Mouse (Mus musculus) neural tube, embryonic 14.5 days (tissue): ENCODE measurements at regions not wholly inside any gene's neighbourhood (a gene's known extent, or its start where the extent isn't known, plus 50 kb on each side); places are given as distances from the start of the nearest gene placed in this dataset.
"Not testable (repeated sequence)": the region's sequence is repeated elsewhere in the genome, so short reads cannot be mapped to it uniquely, and the experiment has no call there.

ENCODE experiments used
- ATAC-seq: fragments of 200-750 bp; cut with Nextera tagmentation; 2 replicates; pipeline ENCODE4 v1.8.0; 2017; ENCODE audit warnings: low read depth, mild to moderate bottlenecking, moderate TSS enrichment, moderate library complexity
- H3K27ac ChIP-seq: fragments of 300-500 bp; sonication (generic); 2 replicates; pipeline ENCODE4 v1.5.1; 2014; ENCODE audit warnings: low read depth, mild to moderate bottlenecking, control low read depth, low read length, moderate library complexity, mixed read lengths
- H3K27me3 ChIP-seq: fragments of 300-500 bp; sonication (generic); 2 replicates; pipeline ENCODE4 v1.6.1; 2014; ENCODE audit warnings: low read length; ENCODE audit not compliant: control insufficient read depth, insufficient read depth
- H3K36me3 ChIP-seq: fragments of 300-500 bp; sonication (generic); 2 replicates; pipeline ENCODE4 v1.6.1; 2014; ENCODE audit warnings: low read length, mixed read lengths; ENCODE audit not compliant: control insufficient read depth, insufficient read depth
- H3K4me1 ChIP-seq: fragments of 300-500 bp; sonication (generic); 2 replicates; pipeline ENCODE4 v1.6.1; 2014; ENCODE audit warnings: low read length; ENCODE audit not compliant: control insufficient read depth, insufficient read depth
- H3K4me2 ChIP-seq: fragments of 300-500 bp; sonication (generic); 2 replicates; pipeline ENCODE4 v1.6.1; 2014; ENCODE audit warnings: mild to moderate bottlenecking, low read depth, low read length, control low read depth
- H3K4me3 ChIP-seq: fragments of 300-500 bp; sonication (generic); 2 replicates; pipeline ENCODE4 v1.5.1; 2014; ENCODE audit warnings: low read depth, low read length, control low read depth, mixed read lengths
- H3K9ac ChIP-seq: fragments of 300-500 bp; sonication (generic); replicated peaks from 2 replicates; pipeline ENCODE4 v1.6.1; 2014; ENCODE audit warnings: low read depth, mild to moderate bottlenecking, control low read depth, low read length, mixed read lengths
- H3K9me3 ChIP-seq: fragments of 300-500 bp; sonication (generic); 2 replicates; pipeline ENCODE4 v1.6.1; 2016; ENCODE audit warnings: low read length; ENCODE audit not compliant: control insufficient read depth
- WGBS: fragments of 180-500 bp; shearing (Covaris S2); extraction: QIAGEN DNeasy Blood & Tissue Kit; methylation state at CpG from one replicate; pipeline ENCODE4 v1.1.7; 2014; 5-methylcytosine and 5-hydroxymethylcytosine counted together

DNA sequence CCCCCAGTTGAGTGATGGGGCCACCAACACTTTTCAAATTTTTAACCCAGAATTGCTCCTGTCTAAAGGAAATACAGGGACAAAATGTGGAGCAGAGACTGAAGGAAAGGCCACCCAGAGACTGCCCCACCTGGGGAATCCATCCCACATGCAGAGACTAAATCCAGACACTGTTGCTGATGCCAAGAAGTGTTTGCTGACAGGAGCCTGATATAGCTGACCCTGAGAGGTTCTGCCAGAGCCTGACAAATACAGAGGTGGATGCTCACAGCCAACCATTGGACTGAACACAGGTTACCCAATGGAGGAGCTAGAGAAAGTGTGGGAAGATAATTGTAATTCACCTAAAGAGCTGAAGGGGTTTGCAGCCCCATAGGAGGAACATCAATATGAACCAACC is 126.6 kb upstream of the Nhs start:
- H3K4me2 ChIP-seq, H3K4me3 ChIP-seq, H3K27me3 ChIP-seq, H3K27ac ChIP-seq, H3K36me3 ChIP-seq, H3K4me1 ChIP-seq, H3K9ac ChIP-seq, ATAC-seq, H3K9me3 ChIP-seq: not testable (repeated sequence)

DNA sequence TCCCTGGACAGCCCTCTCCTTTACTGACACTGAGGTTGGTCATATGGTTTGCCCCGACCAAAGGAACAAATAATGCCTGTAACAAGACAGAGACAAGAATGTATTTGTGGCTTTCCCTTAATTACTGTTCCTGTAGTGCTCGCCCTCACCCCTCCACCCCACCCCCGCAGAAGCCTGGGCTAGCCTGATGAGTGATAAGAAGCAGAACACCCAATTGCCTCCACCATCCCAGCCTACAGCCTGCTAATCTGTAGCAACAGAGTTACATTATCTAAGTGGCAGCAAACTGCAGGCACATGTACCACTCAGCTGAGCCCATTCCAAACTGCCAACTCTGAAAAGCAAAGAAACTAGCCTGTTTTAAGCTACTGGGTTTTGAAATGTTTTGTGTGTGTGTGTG is 124.7 kb upstream of the Nhs start:
- H3K27ac ChIP-seq, result no peak overlapping the region
- ATAC-seq, result no peak
- H3K9me3 ChIP-seq, result no peaks in the 10 kb centered on the region
- no peak overlapping the region for H3K4me2 ChIP-seq
- H3K27me3 ChIP-seq, result no peaks in the 10 kb centered on the region
- no peak overlapping the region for H3K4me3 ChIP-seq
- H3K36me3 ChIP-seq, result no peaks in the 10 kb centered on the region
- H3K4me1 ChIP-seq, result no peaks in the 10 kb centered on the region
- no peak overlapping the region for H3K9ac ChIP-seq
- WGBS, result 73% methylated on average over 3 of the region's 3 CpGs

DNA sequence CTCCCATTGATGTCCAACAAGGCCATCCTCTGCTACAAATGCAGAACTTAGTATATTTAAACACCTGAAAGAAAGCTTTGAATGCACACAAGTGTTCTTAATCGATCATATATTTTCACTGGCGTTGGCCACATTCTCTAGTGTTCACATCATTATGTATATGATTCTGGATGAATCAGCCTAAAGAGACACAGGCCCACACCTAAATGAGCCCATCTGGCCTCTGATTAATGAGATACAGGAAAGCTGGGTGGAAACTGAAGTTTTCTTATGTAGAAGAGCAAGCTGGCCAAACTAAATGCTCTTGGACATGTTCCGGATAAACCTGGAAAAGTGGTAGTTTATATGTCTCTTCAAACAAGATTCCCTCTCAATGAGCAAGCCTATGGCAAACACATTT is 123.2 kb upstream of the Nhs start:
- H3K4me3 ChIP-seq, result no peak overlapping the region
- no peak overlapping the region for H3K9ac ChIP-seq
- no peak overlapping the region for H3K27ac ChIP-seq
- no peaks in the 10 kb centered on the region for H3K36me3 ChIP-seq
- no peak for ATAC-seq
- H3K27me3 ChIP-seq, result no peaks in the 10 kb centered on the region
- H3K4me1 ChIP-seq, result no peaks in the 10 kb centered on the region
- no peak overlapping the region for H3K4me2 ChIP-seq
- no peaks in the 10 kb centered on the region for H3K9me3 ChIP-seq
- 93% methylated on average over 3 of the region's 3 CpGs for WGBS

DNA sequence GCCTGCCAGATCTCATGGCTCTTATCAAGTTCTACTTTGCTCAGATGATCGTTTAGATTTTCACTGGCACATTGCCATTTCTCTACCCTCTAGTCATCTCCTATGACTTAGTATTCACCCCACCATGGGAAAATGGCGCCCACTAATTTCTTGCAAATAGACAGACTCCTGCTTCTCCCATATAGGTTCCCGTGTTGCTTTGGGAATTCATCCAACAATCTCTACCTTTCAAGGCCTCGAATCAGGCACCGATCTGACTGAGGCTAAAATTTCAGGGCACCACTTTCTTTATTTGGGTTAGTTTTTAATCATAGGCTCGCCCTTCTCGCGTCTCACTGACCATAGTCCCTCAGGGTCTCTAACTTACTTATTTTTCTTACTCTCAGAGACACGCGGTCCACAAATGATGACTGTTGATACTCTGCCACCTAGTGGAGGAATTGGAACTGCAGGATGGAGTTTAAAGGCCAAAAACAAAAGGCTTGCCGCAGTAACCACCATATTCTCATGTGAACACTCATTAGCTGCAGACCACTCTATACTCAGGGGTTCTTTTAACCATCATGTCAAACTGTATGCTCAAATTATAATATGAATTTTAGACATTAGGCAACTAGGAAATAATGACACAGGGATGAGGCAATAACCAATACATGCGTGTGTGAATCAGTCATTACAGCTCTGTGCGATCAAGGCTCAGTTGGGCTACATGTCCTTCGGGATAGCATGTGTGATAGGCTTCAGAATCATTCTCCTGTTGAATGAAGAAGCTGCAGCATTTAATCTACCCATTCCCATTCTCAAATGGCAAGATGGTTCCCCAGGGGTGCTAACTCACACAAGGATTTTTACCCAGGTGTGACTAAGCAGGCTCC is 119.5 kb upstream of the Nhs start:
- ATAC-seq, result peak; percentile 60

DNA sequence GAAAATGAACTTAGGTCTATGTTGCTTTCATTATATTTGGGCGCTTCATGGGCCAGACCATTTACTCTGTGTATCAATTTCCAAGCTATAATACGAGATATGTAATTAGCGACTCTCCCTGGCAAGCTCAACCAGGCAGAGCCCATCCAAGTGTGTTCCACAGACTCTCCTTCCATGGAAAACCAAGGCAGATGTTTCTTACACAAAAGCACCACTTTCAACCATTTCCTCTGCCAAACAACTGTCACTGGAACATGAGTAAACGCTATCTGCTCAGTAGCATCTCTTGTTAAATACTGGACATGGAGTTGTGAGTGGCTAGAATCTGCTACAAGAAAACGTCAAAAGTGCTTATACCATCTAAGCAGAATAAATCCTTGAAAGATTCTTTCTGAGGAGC is 115.1 kb upstream of the Nhs start:
- Histone ChIP-seq H3K4me1 (no peaks in the 10 kb centered on the region), H3K4me2 (no peak overlapping the region), H3K27me3 (no peaks in the 10 kb centered on the region), H3K36me3 (no peaks in the 10 kb centered on the region), H3K27ac (no peak overlapping the region), H3K9me3 (no peaks in the 10 kb centered on the region), H3K4me3 (no peak overlapping the region), H3K9ac (no peak overlapping the region)
- 80% methylated on average over 5 of the region's 5 CpGs for WGBS
- no peak for ATAC-seq

More for the DNA sequence above, 119.5 kb upstream of the Nhs start:
- Histone ChIP-seq H3K9ac (no peak overlapping the region), H3K4me1 (no peaks in the 10 kb centered on the region), H3K4me3 (no peak overlapping the region), H3K4me2 (no peak overlapping the region), H3K27me3 (no peaks in the 10 kb centered on the region), H3K36me3 (no peaks in the 10 kb centered on the region), H3K27ac (no peak overlapping the region), H3K9me3 (no peaks in the 10 kb centered on the region)
- WGBS, result 51% methylated on average over 14 of the region's 14 CpGs

DNA sequence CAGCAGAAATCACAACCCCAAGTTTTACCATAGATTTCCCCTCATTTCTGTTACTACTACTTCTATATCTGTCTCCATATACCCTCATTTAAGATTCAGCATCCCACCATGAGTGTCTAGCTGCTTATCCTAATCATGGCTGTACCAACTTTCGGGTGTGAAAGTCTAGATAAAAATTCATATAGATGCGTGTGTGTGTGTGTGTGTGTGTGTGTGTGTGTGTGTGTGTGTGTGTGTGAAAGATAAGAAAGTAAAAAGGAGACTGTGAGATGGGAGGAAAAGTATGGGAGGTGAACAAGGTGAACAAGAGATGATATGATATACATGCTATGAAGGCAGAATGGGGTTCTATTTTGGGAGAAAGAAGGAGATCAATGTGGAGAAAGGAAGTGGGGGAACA is 111.7 kb upstream of the Nhs start:
- Histone ChIP-seq H3K9me3 (no peaks in the 10 kb centered on the region), H3K4me1 (no peaks in the 10 kb centered on the region), H3K9ac (no peak overlapping the region), H3K36me3 (no peaks in the 10 kb centered on the region), H3K27ac (no peak overlapping the region), H3K27me3 (no peaks in the 10 kb centered on the region), H3K4me3 (no peak overlapping the region), H3K4me2 (no peak overlapping the region)
- ATAC-seq, result no peak
- 83% methylated on average over 2 of the region's 2 CpGs for WGBS

DNA sequence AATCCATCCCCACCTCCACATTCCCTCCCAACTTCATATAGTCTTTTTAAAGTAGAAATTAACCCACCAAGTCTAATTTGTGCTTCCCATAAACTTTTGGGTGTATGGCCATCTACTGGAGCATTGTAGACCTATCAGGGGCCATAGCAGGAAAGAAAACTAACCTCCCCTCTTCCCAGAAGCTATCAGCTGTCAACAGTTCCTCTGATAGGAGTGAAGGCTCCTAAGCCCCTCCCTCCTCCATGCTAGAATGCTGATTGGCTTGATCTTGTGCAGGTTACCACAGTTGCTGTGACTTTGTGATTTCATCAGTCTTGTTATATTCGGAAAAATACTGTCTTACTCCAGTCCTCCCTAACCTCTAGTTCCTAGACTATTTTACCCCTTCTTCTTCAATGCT is 109.4 kb upstream of the Nhs start:
- no peaks in the 10 kb centered on the region for H3K36me3 ChIP-seq
- no peak overlapping the region for H3K4me2 ChIP-seq
- no peak overlapping the region for H3K27ac ChIP-seq
- no peaks in the 10 kb centered on the region for H3K4me1 ChIP-seq
- 88% methylated on average over 1 of the region's 1 CpGs for WGBS
- no peaks in the 10 kb centered on the region for H3K9me3 ChIP-seq
- no peak for ATAC-seq
- H3K27me3 ChIP-seq, result no peaks in the 10 kb centered on the region
- H3K4me3 ChIP-seq, result no peak overlapping the region
- no peak overlapping the region for H3K9ac ChIP-seq

DNA sequence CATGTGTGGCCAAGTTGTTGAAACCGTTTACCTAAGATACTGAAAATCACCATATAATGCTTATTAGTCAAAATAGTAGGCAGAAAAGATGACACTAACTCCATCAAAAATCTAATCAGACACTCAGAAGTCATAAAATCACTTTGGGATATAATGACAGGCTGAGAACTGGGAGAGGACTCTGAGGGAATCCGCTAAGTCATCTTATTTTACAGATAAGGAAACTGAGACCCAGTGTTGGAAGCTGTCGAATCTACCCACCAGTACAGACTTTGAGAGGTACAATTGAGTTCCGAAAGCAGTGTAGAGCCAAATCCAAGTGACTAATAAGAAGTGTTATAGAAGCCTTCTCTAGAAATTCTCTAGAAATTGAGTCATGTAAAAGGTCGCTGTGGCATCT is 108.6 kb upstream of the Nhs start:
- Histone ChIP-seq H3K4me3 (no peak overlapping the region), H3K27me3 (no peaks in the 10 kb centered on the region), H3K36me3 (no peaks in the 10 kb centered on the region), H3K9ac (no peak overlapping the region), H3K27ac (no peak overlapping the region), H3K4me2 (no peak overlapping the region), H3K9me3 (no peaks in the 10 kb centered on the region), H3K4me1 (no peaks in the 10 kb centered on the region)
- no peak for ATAC-seq
- 88% methylated on average over 5 of the region's 5 CpGs for WGBS

DNA sequence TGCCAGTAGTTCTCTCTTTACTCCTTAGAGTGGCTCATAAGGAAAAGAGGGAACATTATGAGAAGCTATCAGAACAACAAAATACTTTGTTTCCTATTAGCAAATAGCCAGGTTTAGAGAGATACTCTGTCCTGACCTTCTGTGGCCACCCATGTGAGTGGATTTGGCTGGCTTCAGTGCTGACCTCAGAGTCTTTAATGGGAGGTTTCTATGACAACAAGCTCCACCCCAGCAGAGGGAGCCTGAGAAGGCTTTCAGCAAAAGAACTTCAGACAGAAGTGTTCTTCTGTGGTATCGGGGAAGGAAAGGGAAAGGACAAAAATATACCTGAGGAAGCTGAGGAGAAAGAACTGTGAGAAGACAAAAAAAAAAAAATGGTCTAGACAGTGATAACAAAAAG is 108.1 kb upstream of the Nhs start:
- Histone ChIP-seq H3K4me1 (no peaks in the 10 kb centered on the region), H3K36me3 (no peaks in the 10 kb centered on the region), H3K9me3 (no peaks in the 10 kb centered on the region), H3K27me3 (no peaks in the 10 kb centered on the region), H3K4me3 (no peak overlapping the region), H3K4me2 (no peak overlapping the region), H3K9ac (no peak overlapping the region), H3K27ac (no peak overlapping the region)
- 29% methylated on average over 1 of the region's 1 CpGs for WGBS
- no peak for ATAC-seq
